Mouse (Mus musculus): ENCODE data around the gene Ramp2.

- TF ChIP-seq CTCF (IDR thresholded peaks at IDR 0.05; ENCODE audit: extremely low read depth, insufficient read length, insufficient replicate concordance, low read depth, low read length) (peak; percentile 38; the same call in 1 of the 2 replicates), POLR2A (IDR thresholded peaks at IDR 0.05; ENCODE audit: low read depth, low read length) (peak; percentile 72)
Observed at GRCm38 (mm10) chr11:101226065-101226701, 19.6 kb upstream of the Ramp2 start, which contains the start of gene Ezh1.
